Mouse (Mus musculus) hindbrain, embryonic 12.5 days (tissue): ENCODE results near the gene Ism1. TPM values are rescaled to one million over a fixed set of nuclear protein-coding genes. Genes with fewer than 3 reads are reported as not detected.

Experiments
- ATAC-seq: fragments of 200-750 bp; cut with Nextera tagmentation; 2 replicates; pipeline ENCODE4 v1.8.0; 2017; ENCODE audit warnings: moderate TSS enrichment; ENCODE audit not compliant: low FRiP score
- H3K27ac ChIP-seq: fragments of 300-500 bp; sonication (generic); 2 replicates; pipeline ENCODE4 v1.5.1; 2016; ENCODE audit warnings: mild to moderate bottlenecking
- H3K27me3 ChIP-seq: fragments of 300-500 bp; sonication (generic); 2 replicates; pipeline ENCODE4 v1.6.1; 2016; ENCODE audit warnings: mild to moderate bottlenecking
- H3K36me3 ChIP-seq: fragments of 300-500 bp; sonication (generic); 2 replicates; pipeline ENCODE4 v1.6.1; 2016; ENCODE audit warnings: mild to moderate bottlenecking
- H3K4me1 ChIP-seq: fragments of 300-500 bp; sonication (generic); 2 replicates; pipeline ENCODE4 v1.6.1; 2016
- H3K4me2 ChIP-seq: fragments of 300-500 bp; sonication (generic); replicated peaks from 2 replicates; pipeline ENCODE4 v1.6.1; 2016; ENCODE audit warnings: mild to moderate bottlenecking
- H3K4me3 ChIP-seq: fragments of 300-500 bp; sonication (generic); 2 replicates; pipeline ENCODE4 v1.5.1; 2016; ENCODE audit warnings: mild to moderate bottlenecking
- H3K9ac ChIP-seq: fragments of 300-500 bp; sonication (generic); 2 replicates; pipeline ENCODE4 v1.6.1; 2016; ENCODE audit warnings: mild to moderate bottlenecking, moderate library complexity
- H3K9me3 ChIP-seq: fragments of 300-500 bp; sonication (generic); replicated peaks from 2 replicates; pipeline ENCODE4 v1.6.1; 2016; ENCODE audit warnings: mild to moderate bottlenecking
- WGBS: fragments of 180-500 bp; shearing (Covaris S2); methylation state at CpG from one replicate; pipeline ENCODE4 v1.1.7; 2016; 5-methylcytosine and 5-hydroxymethylcytosine counted together
- polyA plus RNA-seq: library from polyadenylated mRNA; unstranded; fragments of >200 nt; fragmentation: Nextera tagmentation; extraction: Ambion mirVana; gene quantifications from 2 replicates; pipeline ENCODE4 v1.2.1, GENCODE M21; 2016

Ism1 gene
- polyA plus RNA-seq, 1 experiment from 2014 or later, result 1.7 TPM

DNA sequence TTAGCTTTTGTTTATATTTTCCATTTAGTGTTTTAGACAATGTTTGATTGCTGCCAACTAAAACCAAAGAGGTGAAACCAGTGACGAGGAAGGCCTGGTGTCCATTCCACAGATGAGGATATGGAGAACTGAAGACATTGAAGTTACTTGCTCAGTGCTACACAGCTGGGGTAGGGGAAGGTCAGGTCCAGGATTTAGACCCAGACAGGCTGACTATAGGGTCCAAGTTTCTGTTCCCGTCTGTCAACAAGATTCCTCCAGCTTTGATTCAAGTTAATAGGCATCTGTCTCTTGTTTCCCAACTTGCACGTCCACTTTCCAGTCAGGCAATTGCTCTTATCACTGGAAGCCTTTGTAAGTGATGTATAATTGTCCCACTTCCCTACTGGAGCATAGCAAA lies 4.6 kb downstream of the Ism1 start:
- peaks cover 11% of the 10 kb centered on the region for H3K27me3 ChIP-seq
- H3K36me3 ChIP-seq, result no peaks in the 10 kb centered on the region
- no peaks in the 10 kb centered on the region for H3K9me3 ChIP-seq
- no peak overlapping the region for H3K9ac ChIP-seq
- WGBS, result 77% methylated on average over 3 of the region's 3 CpGs
- H3K27ac ChIP-seq, result no peak overlapping the region
- H3K4me3 ChIP-seq, result no peak overlapping the region
- no peak for ATAC-seq
- H3K4me2 ChIP-seq, result no peak overlapping the region
- H3K4me1 ChIP-seq, result peaks cover 6% of the 10 kb centered on the region

GRCm38 (mm10) chr2:139689442-139690003 lies 11.5 kb downstream of the Ism1 start:
- Histone ChIP-seq H3K4me1 (no peaks in the 10 kb centered on the region), H3K9ac (no peak overlapping the region), H3K27me3 (no peaks in the 10 kb centered on the region), H3K27ac (no peak overlapping the region), H3K4me3 (no peak overlapping the region), H3K36me3 (no peaks in the 10 kb centered on the region), H3K4me2 (no peak overlapping the region), H3K9me3 (no peaks in the 10 kb centered on the region)
- ATAC-seq, result no peak
- WGBS, result 93% methylated on average over 1 of the region's 1 CpGs

- WGBS, result 94% methylated on average over 3 of the region's 3 CpGs
- H3K4me1 ChIP-seq, result no peaks in the 10 kb centered on the region
- H3K4me2 ChIP-seq, result no peak overlapping the region
- no peak overlapping the region for H3K27ac ChIP-seq
- ATAC-seq, result no peak
- H3K9ac ChIP-seq, result no peak overlapping the region
- H3K9me3 ChIP-seq, result no peaks in the 10 kb centered on the region
- H3K4me3 ChIP-seq, result no peak overlapping the region
- H3K27me3 ChIP-seq, result no peaks in the 10 kb centered on the region
- no peaks in the 10 kb centered on the region for H3K36me3 ChIP-seq
Observed at GRCm38 (mm10) chr2:139693521-139693920, 15.5 kb downstream of the Ism1 start.

DNA sequence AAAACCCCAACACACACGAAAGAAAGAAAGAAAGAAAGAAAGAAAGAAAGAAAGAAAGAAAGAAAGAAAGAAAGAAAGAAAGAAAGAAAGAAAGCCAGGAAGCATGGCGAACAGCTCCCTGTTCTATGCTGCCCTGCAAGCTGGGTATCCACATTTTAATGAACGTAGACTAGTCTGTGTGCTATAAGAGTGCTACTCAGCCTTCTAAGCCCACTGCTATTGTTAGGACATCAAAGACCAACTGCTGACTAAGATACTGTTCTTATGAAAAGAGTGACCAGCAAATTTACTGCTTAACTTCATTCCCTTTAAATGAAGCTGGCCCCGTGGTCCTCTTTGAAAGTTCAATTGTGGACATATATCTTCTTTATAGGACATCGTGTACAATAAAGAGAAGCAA lies 16.7 kb downstream of the Ism1 start:
- H3K9me3 ChIP-seq, result no peaks in the 10 kb centered on the region
- ATAC-seq, result no peak
- H3K4me1 ChIP-seq, result no peaks in the 10 kb centered on the region
- H3K36me3 ChIP-seq, result no peaks in the 10 kb centered on the region
- no peak overlapping the region for H3K9ac ChIP-seq
- H3K4me3 ChIP-seq, result no peak overlapping the region
- no peak overlapping the region for H3K27ac ChIP-seq
- no peak overlapping the region for H3K4me2 ChIP-seq
- H3K27me3 ChIP-seq, result no peaks in the 10 kb centered on the region
- 71% methylated on average over 5 of the region's 5 CpGs for WGBS

- WGBS, result 67% methylated on average over 2 of the region's 2 CpGs
- Histone ChIP-seq H3K4me2 (no peak overlapping the region), H3K4me3 (no peak overlapping the region), H3K4me1 (no peaks in the 10 kb centered on the region), H3K9ac (no peak overlapping the region), H3K36me3 (no peaks in the 10 kb centered on the region), H3K27me3 (no peaks in the 10 kb centered on the region), H3K27ac (no peak overlapping the region), H3K9me3 (peaks cover 7% of the 10 kb centered on the region; the same call in 1 of the 2 replicates)
- no peak for ATAC-seq
Observed at GRCm38 (mm10) chr2:139696578-139696977, 18.6 kb downstream of the Ism1 start.

- WGBS, result 97% methylated on average over 1 of the region's 1 CpGs
- no peak for ATAC-seq
- H3K27ac ChIP-seq, result no peak overlapping the region
Observed at GRCm38 (mm10) chr2:139700609-139701008, 22.6 kb downstream of the Ism1 start.

DNA sequence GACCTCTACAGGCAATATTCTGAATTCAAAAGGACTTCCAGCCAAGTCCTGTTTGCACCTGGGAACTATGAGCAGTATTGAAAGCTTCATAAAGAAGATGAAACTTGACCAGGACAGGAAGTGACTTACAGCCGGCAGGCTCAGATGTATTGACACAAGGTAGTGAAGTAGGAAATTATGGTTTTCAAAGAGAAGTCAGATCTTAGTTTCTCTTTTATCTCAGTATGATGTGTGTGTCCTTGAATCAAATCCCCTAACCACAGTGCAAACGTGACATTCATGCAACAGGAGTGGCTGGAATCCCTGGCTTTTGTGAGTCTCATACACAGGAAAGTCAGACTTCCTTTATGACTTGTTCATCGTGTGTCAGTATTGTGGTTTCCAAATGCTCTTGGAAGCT lies 27.0 kb downstream of the Ism1 start:
- no peak overlapping the region for H3K9ac ChIP-seq
- WGBS, result 74% methylated on average over 3 of the region's 3 CpGs
- no peak for ATAC-seq
- no peak overlapping the region for H3K4me2 ChIP-seq
- H3K27me3 ChIP-seq, result no peaks in the 10 kb centered on the region
- peaks cover 7% of the 10 kb centered on the region; the same call in 1 of the 2 replicates for H3K9me3 ChIP-seq
- H3K36me3 ChIP-seq, result no peaks in the 10 kb centered on the region
- H3K27ac ChIP-seq, result no peak overlapping the region
- H3K4me3 ChIP-seq, result no peak overlapping the region
- H3K4me1 ChIP-seq, result no peaks in the 10 kb centered on the region

More at GRCm38 (mm10) chr2:139700609-139701008, 22.6 kb downstream of the Ism1 start:
- H3K36me3 ChIP-seq, result no peaks in the 10 kb centered on the region
- H3K4me2 ChIP-seq, result no peak overlapping the region
- H3K4me1 ChIP-seq, result no peaks in the 10 kb centered on the region
- no peaks in the 10 kb centered on the region for H3K27me3 ChIP-seq
- no peak overlapping the region for H3K4me3 ChIP-seq
- H3K9ac ChIP-seq, result no peak overlapping the region
- H3K9me3 ChIP-seq, result peaks cover 7% of the 10 kb centered on the region; the same call in 1 of the 2 replicates

DNA sequence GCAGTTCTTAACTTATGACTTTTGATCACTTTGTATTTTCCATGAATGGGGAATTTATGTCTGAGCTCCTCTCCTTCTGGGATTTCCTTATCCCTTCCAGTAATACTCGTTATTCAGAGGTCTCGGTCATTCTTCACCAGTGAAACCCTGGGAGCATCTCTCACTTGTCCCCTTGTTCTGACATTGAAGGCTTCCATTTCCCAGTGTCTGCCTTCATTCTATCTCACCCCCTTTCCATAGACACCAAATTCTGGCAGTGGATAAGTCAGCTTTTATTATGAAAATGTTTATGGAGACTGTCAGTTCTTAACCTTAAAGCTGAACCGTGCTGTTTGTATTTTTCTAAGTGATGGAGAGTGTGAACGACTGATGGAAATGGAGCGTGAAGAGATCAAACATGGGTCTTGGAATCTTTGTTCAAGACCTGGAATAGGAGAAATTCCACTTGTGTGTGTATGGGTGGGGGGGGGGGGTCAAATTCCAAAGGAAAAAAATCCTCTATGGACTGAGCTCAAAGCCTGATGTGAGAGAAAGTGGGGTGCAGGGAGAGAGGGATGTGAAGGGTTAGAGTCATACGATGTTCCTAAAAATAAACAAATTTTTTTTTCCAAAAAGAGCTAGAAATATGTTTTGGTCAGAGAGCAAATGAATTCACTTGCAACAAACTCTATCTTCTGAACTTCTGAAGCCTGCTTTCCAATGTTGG lies 30.4 kb downstream of the Ism1 start:
- WGBS, result 66% methylated on average over 6 of the region's 6 CpGs
- Histone ChIP-seq H3K27ac (no peak overlapping the region), H3K4me1 (no peaks in the 10 kb centered on the region), H3K4me2 (no peak overlapping the region), H3K36me3 (no peaks in the 10 kb centered on the region), H3K9ac (no peak overlapping the region), H3K4me3 (no peak overlapping the region), H3K27me3 (no peaks in the 10 kb centered on the region), H3K9me3 (no peaks in the 10 kb centered on the region)
- ATAC-seq, result no peak

- no peak for ATAC-seq
- Histone ChIP-seq H3K9me3 (no peaks in the 10 kb centered on the region), H3K4me2 (no peak overlapping the region), H3K4me1 (no peaks in the 10 kb centered on the region), H3K27ac (no peak overlapping the region), H3K27me3 (no peaks in the 10 kb centered on the region), H3K36me3 (no peaks in the 10 kb centered on the region), H3K9ac (no peak overlapping the region), H3K4me3 (no peak overlapping the region)
- WGBS, result 47% methylated on average over 3 of the region's 3 CpGs
Observed at GRCm38 (mm10) chr2:139711640-139712039, 33.7 kb downstream of the Ism1 start.

GRCm38 (mm10) chr2:139712046-139712445 lies 34.1 kb downstream of the Ism1 start:
- Histone ChIP-seq H3K4me1 (no peaks in the 10 kb centered on the region), H3K9ac (no peak overlapping the region), H3K27me3 (no peaks in the 10 kb centered on the region), H3K36me3 (no peaks in the 10 kb centered on the region), H3K27ac (no peak overlapping the region), H3K4me2 (no peak overlapping the region), H3K4me3 (no peak overlapping the region), H3K9me3 (no peaks in the 10 kb centered on the region)
- WGBS, result 84% methylated on average over 10 of the region's 10 CpGs
- no peak for ATAC-seq

DNA sequence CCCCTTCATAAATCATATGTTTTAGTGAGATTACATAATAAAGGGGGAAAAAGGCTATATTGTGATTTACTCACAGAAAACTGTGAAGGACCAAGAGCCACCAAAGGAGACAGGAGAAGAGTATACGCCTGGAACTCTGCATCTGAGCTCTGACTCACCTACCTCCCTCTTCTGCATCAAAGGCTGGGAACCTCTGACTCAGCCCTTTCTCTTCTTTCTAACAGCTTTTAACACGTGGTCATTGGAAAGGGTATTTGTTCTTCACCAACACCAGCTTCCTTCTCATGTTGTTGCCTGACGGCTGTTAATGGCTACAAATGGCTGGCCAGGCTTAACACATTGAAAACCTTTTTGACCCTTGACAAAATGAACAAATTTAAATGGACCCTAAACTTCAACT lies 36.2 kb downstream of the Ism1 start:
- no peak overlapping the region for H3K4me3 ChIP-seq
- no peaks in the 10 kb centered on the region for H3K9me3 ChIP-seq
- WGBS, result 69% methylated on average over 3 of the region's 3 CpGs
- no peak overlapping the region for H3K9ac ChIP-seq
- no peak for ATAC-seq
- no peak overlapping the region for H3K27ac ChIP-seq
- no peaks in the 10 kb centered on the region for H3K36me3 ChIP-seq
- no peak overlapping the region for H3K4me2 ChIP-seq
- H3K4me1 ChIP-seq, result no peaks in the 10 kb centered on the region
- no peaks in the 10 kb centered on the region for H3K27me3 ChIP-seq

GRCm38 (mm10) chr2:139717772-139718171 lies 39.8 kb downstream of the Ism1 start:
- Histone ChIP-seq H3K4me1 (no peaks in the 10 kb centered on the region), H3K4me2 (no peak overlapping the region), H3K9ac (no peak overlapping the region), H3K4me3 (no peak overlapping the region), H3K27ac (no peak overlapping the region), H3K36me3 (no peaks in the 10 kb centered on the region), H3K27me3 (no peaks in the 10 kb centered on the region), H3K9me3 (no peaks in the 10 kb centered on the region)
- no peak for ATAC-seq
- WGBS, result 76% methylated on average over 1 of the region's 1 CpGs

GRCm38 (mm10) chr2:139722700-139723099 lies 44.7 kb downstream of the Ism1 start:
- Histone ChIP-seq H3K4me3 (no peak overlapping the region), H3K27ac (no peak overlapping the region), H3K36me3 (no peaks in the 10 kb centered on the region), H3K9ac (no peak overlapping the region), H3K4me1 (no peaks in the 10 kb centered on the region), H3K27me3 (no peaks in the 10 kb centered on the region), H3K4me2 (no peak overlapping the region), H3K9me3 (no peaks in the 10 kb centered on the region)
- WGBS, result 3% methylated on average over 1 of the region's 1 CpGs
- ATAC-seq, result peak; percentile 61; the same call in 1 of the 2 replicates
